Mouse (Mus musculus): Measurements from ENCODE around the gene Srrm4.

DNA sequence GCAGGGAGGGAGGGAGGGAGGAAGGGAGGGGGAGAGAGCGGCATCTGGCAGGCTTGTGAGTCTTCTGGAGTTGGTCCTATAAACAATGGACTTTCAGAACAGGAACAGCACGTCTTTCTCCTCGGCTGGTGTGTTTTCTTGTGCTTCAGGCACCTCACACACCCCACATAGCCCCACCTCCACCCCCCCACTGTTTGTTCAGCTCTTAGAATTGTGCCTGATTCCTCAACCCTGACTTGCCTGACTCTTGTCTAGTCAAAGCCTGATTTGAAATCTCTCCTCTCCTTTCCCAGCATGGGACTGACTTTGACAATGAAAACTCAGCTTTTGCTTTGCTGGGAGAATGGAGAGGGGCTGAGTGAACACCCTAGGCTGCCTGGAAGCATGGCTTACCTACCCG lies 184.3 kb downstream of the Srrm4 start:
- no peak for TF ChIP-seq POLR2A (IDR thresholded peaks at IDR 0.05; ENCODE audit: low read depth, low read length)
- TF ChIP-seq CTCF (IDR thresholded peaks at IDR 0.05; ENCODE audit: extremely low read depth, insufficient read depth, insufficient read length, insufficient replicate concordance): no peak
